Mouse (Mus musculus) frontal cortex, postnatal 10 days (tissue): Measurements from ENCODE around the gene Sphk2.
A peak's percentile ranks its signal among the peaks of the same experiment; 100 is the strongest.

ENCODE experiments used
- DNase-seq, 2 experiments: peaks; one replicate each; pipeline ENCODE4 v3.0.0; 2022; ENCODE audit warnings: low spot score in 2 of 2, mixed read lengths in 1 of 2

The Sphk2 gene

DNA sequence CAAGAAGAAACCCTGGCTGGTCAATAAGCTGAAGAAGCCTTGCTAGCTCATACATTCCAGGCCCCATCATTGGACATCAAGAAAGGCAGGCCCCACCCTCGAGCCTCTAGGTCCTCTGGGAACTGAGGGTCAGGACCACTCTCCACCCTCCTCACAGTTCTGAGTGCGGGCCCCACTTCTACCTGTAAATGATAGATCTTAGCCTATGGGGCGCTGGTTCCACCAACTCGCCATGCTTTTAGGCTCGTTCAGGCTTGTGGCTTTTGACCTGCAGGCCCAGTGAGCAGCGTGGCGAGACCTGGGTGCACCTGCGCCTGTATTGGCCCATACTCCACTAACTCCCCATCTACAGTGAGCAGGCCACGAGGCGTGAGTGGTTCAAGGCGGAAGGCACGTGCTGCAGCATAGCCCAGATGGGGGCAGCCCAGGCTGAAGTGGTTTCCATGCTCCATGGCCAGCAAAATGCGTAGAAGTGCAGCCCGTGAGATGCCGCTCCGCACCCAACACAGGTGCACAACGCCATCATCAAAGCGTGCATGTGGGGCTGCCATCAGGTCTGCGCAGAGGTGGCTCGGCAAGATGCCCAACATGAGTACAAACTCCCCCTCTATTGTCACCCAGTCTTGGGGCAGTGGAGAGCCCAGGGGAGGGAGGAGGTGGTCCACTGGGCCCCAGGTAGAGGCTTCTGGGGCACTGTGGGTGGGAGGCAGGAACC is 7.2 kb downstream of the Sphk2 start:
- DNase-seq: no peak

DNA sequence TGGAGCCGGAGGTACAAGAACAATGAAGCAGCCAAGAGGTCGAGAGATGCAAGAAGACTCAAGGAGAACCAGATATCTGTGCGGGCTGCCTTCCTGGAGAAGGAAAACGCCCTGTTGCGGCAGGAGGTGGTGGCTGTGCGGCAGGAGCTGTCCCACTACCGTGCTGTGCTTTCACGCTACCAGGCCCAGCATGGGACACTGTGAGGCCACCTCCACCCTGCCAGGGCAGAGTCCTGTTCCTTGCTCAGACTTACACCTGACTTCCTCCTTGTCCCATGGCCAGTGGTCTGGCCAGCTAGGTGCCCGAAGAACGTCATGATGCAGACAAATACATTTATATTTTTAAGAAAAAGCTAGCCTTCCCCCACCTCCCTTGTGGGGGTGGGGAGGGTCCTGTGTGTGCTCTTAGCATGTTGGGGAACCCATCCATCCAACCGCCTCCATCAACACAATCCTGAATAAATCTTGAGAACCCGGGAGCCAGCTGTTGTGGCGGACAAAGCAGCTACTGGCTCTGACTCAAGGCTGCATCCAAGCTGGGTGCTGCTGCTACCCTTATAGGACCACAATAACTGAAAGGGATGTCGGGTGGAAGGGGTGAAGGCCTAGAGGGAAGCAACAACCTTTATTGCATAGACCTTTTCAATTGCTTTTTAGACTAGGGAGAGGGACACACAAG is 8.0 kb downstream of the Sphk2 start:
- DNase-seq: no peak

DNA sequence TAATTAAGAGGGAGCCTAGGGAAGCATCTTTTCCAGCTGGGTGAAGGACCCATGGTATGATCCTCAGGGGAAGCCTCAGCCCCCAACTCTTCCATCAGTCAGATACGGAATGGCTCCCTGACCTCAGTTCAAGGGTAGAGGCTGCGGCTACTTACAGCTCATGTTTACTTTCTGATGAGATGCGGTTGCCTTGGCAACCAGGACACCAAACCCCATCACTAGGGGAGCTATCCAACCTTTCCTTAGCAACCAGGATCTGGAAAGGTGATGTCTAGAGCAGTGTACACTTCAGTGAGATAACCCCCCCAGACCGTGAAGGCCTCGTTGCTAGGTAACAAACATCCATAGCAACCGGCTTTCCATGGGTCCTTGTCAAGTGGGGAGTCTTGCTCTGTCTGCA is 8.8 kb downstream of the Sphk2 start:
- peak; percentile 39 to 60 for DNase-seq

DNA sequence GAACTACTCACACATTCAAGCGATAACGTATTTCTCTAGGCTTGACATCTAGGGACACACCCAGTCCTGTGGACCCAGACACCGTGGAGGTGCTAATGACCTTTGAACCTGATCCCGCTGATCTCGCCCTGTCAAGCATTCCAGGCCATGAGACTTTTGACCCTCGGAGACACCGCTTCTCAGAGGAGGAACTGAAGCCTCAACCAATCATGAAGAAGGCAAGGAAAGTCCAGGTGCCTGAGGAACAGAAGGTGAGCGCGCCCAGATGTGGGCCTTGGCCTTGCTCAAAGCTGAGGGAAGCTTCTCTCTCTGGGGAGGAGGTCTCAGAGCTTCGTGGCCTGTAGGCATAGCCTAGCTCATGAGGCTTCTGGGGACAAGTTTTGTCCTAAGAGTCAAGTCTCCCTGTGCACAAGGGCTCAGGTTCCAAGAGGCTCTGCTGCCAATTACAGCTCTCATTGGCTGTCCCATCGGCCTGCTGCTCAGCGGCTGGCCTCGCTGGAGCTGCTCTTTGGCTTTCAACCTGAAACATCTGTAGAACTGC is 9.5 kb downstream of the Sphk2 start:
- DNase-seq: peak; percentile 40 to 54

DNA sequence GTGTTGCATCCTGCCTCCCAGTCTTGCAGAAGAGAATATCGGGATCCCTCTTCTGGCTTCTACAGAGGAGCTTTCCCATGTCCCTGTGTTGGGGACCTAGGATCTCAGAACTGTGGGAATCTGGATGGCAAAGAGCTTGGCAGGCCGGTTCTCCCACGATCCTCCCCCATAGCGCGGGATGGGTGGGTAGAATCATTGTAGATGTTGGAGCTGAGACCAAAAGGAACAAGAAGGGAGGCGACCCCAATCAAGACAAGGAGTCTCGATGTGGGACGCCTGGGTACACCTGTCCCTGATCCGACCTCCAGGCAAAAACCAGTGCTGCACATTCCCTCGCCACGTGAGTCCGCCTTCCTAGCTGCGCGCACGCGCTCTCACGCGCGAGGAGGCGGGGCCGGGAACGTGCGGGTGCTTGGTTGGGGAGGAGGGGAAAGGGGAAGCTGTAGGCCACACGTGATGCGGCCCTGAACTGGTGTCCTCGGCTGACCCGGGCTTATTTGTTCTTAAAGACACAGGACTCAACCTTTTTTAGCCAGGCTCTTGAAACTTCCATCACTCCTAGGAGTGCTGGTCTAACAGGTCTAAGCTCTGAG is 10.3 kb downstream of the Sphk2 start:
- peak; percentile 93 to 95 for DNase-seq

DNA sequence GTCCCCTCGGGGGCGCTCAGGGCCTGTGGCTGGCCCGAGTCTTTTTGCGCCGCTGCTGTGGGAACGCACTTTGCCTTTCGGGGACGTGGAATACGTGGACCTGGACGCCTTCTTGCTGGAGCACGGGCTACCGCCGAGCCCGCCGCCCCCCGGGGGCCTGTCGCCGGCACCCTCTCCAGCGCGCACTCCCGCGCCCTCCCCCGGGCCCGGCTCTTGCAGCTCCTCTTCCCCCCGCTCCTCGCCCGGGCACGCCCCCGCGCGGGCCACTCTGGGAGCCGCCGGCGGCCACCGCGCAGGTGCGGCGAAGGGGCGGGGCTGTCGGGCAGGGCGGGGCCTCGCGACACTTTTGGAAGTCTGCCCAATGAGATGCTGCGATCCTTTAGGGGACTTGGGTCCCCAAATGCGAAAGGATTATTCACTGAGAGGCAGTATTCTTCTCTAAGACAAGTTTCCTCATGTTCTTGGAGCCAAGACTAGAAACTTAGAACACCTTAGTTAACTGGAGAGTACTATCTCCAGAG is 11.0 kb downstream of the Sphk2 start:
- DNase-seq: peak; percentile 86 to 88

DNA sequence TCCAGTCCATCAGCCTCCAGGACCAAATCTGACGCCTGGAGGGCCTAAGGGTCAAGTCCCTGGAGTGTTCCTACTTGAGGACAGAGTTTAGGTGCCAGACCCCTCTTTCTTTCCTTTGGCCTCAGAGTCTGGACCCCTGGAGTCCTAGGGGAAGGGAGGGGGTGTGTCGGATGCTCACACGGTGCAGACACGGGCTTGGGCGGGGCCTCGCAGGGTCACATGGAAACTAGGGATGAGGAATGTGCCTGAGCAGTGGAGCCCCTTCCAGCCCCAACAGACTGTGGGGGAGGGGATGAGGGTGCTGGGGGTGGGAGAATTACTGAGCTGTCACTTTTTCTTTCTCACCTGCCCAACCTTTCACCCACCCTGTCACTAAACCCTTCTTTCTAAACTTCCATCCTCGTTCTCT is 11.9 kb downstream of the Sphk2 start:
- DNase-seq: peak; percentile 86 to 91

DNA sequence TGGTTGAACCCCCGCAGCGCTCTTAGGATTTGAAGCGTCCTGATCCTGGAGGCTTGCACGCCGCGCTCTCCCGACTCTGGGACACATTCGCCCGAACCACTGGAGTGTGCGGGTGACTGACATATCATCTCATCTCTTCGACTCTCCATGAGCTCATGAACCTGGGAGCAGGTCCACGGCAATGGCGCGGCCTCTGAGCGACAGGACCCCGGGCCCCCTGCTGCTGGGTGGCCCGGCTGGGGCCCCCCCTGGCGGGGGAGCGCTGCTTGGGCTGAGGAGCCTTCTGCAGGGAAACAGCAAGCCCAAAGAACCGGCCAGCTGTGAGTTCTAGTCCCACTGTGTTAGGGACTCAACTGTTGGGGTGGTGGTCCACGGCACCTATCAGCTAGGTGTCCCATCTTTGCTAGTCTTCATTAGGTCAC is 12.3 kb downstream of the Sphk2 start:
- DNase-seq: no peak

DNA sequence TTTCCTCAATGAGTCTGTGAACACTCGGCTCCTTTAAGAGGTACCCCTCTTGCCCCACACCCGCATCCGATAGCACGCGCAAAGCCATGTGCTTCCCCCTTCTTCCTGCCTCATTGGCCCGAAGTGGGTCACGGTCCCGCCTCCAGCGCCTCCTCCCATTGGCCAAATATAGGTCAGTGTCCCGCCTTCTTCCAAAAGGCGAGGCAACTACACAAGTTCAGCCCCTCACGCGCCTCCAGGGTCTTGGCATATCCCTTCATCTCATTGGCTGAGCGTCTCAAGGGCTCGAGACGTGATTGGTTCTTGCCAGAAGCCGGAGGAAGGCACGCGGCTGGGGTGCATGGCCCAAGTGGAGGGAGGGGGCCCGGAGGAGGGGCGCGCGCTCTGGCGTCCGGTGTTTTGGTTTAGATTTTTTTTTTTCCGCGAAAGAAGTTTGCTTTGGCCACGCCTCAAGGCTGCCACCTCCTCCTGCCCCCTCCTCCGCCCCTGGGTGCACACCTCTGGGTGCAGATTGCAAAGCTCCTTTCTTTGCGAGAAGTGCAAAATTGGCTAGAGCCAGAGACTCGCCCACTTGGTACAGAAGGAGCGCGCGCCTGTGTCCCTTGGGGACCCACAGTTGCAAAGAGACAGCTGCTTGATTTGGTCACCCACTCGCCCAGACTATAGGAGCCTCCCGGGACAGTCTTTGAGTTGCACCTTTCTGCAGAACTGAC is 12.9 kb downstream of the Sphk2 start, which contains the start of gene Dbp:
Gene Dbp, plus strand, starts transcription at position 359 of the 713 bp plus-strand sequence.
- DNase-seq: peak; percentile 99 to 100

DNA sequence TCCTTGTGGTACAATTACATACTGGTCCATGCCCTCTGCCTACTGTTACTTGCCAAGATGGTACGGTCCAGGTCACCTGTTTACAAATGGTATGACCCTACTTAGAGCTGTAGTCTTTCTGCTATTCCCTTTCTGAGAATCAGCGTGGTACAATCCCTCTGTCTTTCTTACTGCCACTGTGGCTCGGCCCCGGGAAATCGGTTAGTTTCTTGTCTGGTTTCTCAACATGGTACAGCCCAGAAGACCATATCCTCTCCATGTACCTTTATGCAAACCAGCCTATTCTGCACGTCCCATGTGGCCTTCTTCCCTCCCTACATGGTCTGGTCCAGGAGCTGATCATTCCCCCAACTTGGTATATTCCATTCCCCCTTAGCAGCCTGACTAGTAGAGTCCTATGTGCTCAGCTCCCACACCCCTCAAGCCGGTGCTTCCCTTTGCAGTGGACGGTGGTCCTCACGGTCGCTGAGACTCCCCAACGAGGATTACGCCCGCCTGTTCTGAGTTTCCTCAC is 13.7 kb downstream of the Sphk2 start:
- peak; percentile 74 to 89 for DNase-seq

DNA sequence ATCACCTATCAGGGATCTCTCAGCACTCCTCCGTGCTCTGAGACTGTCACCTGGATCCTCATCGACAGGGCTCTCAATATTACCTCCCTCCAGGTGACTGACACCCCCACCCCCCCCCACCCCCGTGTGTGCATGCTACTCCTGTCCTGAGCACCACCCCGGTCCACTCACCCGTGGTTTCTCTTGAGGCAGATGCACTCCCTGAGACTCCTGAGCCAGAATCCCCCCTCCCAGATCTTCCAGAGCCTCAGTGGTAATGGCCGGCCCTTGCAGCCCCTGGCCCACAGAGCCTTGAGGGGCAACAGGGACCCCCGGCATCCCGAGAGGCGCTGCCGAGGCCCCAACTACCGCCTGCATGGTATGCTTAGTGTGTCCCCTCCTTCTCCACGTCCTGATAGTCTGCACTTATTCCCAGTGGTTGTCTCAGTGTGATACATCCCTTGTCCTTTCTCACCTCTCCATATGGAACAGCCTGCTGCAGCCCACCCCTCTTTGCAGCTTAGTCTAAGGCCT is 14.2 kb downstream of the Sphk2 start:
- DNase-seq: peak; percentile 53 to 67

DNA sequence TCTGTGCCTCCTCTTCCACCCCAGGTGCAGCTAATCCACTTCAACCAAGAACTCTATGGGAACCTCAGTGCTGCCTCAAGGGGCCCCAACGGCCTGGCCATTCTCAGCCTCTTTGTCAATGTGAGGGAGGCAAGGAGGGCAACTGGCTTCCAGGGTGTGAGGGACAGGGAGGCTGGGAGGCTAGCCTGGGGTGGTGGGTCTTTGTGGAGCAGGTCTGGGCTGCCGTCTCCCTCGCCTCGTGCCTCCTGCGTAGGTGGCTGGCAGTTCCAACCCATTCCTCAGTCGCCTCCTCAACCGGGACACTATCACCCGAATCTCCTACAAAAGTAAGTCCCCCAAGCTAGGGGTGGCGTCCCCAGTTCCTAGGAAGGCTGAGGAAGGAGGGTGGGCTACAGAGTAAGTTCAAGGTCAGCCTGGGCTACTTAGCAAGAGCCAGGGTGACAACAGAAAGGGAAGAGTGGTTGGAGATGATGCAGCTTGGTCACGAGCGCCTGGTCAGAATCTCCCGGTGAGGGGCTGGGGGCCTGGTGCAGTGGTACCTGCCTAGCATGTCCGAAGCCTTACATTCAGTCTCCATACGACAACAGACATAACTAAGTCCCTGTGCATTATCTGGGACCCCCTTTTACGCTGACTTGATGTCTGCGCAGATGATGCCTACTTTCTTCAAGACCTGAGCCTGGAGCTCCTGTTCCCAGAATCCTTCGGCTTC is 14.8 kb downstream of the Sphk2 start:
- DNase-seq: no peak

DNA sequence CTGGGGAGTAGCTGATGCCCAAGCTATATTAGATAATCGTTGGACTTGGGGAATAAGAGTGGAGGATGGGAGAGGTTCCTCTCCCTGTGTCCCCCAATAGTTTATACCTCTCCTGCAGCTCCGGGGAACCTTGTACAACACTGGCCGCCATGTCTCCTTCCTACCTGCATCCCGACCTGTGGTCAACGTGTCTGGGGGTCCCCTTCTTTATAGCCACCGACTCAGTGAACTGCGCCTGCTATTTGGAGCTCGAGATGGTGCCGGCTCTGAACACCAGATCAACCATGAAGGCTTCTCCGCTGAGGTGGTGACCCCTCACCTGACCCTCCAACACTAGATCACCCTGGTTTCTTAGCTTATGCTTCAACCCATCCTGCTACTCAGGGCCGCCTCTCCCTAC is 15.5 kb downstream of the Sphk2 start:
- DNase-seq: no peak

DNA sequence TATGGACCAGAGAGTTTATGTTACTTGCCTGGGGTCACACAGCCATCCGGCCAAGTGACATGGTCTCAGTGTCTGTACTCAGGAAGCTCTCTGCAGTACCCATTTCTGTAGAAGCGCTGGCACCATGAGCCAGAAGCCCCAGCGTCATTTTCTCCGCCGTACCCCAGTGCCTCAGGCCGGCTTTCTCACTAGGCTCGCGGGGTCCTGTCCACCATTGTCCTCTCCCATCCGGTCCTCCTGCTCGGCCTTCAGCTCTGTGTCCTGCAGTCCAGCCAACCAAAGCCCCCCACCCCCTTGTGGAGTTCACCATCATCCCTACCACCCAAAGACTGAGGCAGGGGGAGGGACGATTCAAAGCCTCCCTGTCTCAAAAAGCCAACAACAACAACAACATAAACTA is 16.2 kb downstream of the Sphk2 start:
- DNase-seq: no peak

DNA sequence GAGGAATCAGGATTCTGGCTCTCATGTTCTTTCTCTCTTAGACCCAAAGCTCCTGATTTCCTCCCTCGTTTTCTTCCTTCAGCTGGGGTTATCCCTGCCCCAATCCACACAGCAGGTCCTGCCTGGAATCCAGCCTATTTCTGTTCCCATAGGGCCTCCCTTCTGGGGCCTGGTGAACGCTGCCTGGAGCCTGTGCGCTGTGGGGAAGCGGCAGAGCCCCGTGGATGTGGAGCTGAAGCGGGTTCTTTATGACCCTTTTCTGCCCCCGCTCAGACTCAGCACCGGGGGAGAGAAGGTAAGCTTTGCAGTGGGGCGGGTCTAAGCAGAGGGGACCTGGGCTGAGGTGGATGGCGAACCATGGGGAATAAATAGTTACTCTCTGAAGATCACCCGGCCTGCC is 16.7 kb downstream of the Sphk2 start:
- no peak for DNase-seq

DNA sequence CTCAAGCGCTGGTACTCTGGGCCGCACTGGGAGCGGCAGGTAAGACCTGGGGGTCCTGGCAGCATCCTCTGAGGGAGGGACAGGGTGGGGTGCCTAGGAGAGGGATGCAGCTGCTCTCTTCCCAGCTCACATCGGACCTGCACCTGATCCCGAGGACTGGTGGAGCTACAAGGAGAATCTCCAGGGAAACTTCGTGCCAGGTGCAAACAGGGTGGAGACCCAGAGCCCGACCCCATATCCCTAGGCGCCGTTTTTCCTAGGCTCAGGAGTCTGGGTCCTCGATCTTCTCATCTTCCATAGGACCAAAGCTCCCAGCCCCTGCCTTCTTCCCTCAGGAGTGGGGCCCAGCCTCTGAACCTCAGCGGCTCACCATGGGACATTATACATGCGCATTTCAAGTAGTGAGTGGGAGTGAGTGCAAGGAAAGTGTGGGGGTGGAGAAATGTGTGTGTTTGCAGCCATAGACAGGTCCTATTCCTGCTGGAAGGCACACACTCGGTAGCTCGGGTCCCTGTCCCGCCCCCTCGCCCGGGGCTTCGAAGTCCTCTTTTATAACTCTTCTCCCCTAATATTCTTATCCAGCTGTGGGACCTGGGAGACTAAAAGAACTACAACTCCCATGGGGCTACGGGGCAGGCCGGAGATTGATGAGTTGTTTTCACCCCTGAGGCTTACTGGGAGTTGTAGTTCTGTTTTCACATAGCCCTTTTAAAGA is 17.3 kb downstream of the Sphk2 start:
- peak; percentile 78 to 84 for DNase-seq

DNA sequence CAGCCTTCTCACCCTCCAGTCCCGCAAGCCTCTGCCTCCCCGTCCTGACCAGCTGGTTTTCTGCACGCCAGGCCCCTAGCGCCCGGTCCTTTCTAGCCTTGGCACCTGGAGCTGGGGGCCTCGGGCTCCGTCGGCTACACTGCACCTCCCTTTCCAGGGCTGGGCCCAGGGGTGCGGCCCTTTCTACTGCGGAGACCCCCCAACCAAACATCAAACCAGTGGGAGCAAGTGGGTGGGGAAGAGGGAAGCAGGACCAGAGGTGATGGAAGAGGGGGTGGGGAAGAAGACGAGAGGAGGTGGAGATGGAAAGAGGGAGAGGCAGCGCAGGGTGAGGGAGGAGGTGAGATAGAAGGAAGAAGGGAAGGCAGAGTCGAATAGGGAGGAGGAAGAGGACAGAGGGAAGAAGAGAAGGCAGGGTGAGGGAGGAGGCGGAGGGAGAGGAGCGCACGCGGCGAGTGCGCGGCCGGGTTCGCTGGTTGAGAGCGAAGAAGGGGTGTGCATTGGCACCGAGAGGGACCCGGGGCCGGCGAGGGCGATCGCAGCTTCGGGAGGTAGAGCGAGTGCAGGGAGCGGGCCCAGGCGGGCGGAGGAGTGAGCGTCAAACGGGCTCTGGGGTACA is 18.2 kb downstream of the Sphk2 start, which contains the start of gene Car11:
Gene Car11, plus strand, starts transcription at position 321 of the 619 bp plus-strand sequence.
- peak; percentile 53 to 56 for DNase-seq

DNA sequence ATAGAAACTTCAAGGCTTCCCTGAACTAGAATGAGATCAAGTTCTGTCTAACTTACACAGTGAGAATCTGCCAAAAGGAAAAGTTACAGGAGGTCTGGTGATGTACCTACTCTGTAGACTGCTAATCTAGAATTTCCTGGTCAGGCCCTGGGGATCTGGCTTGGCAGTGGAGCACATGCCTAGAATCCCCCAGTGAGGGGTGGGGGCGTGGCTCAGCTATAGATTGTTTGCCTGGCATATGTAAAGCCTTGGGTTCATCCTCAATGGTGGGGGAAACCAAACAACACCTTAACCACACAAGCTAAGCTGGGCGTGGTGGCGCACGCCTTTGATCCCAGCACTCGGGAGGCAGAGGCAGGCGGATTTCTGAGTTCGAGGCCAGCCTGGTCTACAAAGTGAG is 19.9 kb downstream of the Sphk2 start:
- DNase-seq: no peak

DNA sequence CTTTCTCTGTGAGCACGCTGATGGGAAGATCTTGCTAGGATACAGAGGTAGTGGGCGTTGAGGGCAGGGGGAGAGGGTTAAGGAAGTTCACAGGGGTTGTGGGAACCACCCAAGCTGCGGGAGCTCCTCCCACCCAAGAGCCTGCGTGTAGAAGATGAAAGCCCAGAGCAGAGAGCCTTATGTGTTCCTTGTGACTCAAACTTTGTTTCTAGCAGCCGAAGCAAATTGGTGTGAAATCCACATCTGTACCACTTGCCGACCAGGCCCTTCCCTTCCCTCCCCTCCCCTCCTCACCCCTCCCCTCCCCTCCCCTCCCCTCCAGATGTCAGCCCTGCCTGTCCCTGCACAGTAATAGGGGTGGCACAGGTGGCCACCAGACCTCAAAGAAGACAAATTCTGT is 22.7 kb downstream of the Sphk2 start:
- no peak for DNase-seq
